10 mouse cellular contexts compared by ENCODE assay signal in genomic region chr7:79793688-79794087, GRCm38 (mm10). TPM values are rescaled to one million over a fixed set of nuclear protein-coding genes. Genes with fewer than 3 reads are reported as not detected.
DNase-seq lines count a peak whose midpoint lies in the region; ATAC-seq and TF ChIP-seq lines count a peak whose summit lies in the region.
"Had no signal": no experiment of that assay in that cellular context is flagged by ENCODE, and none has a peak within 500 bp of the region (broad histone marks: within the 10 kb centered on the region; RNA-seq: fewer than 3 reads in every experiment).

TSS of gene Mesp1 (minus strand) at chr7:79793788.

- H3K4me2 ChIP-seq in embryonic facial prominence, embryonic 15.5 days (replicated peaks): peak within 1 kb of the TSS; percentile 87
- peak within 1 kb of the TSS; percentile 81 for H3K4me2 ChIP-seq in intestine, embryonic 14.5 days (ENCODE audit: low read length)
- H3K4me2 ChIP-seq in midbrain, postnatal 0 days (ENCODE audit: low read depth, low read length, poor library complexity, severe bottlenecking): peak within 1 kb of the TSS; percentile 72

- DNase-seq in left cerebral cortex, adult 2 months (ENCODE audit: extremely low spot score in 1 of 2, low spot score in 2 of 2): no peak
- no peak for DNase-seq in left cerebral cortex, adult 8-10 months (ENCODE audit: low spot score in 2 of 2)
- DNase-seq in intestine, embryonic 14.5 days (ENCODE audit: low spot score): no peak
- DNase-seq in midbrain, postnatal 0 days (ENCODE audit: low spot score): no peak
- DNase-seq in left cerebral cortex, postnatal 4 days: no peak
- no peak for DNase-seq in retina, embryonic 14.5 days (ENCODE audit: low spot score)

- H3K36me3 ChIP-seq in embryonic facial prominence, embryonic 15.5 days: no peaks in the 10 kb centered on the region
- no peaks in the 10 kb centered on the region for H3K36me3 ChIP-seq in intestine, embryonic 14.5 days (ENCODE audit: control insufficient read depth, insufficient read depth, low read length)
- no peaks in the 10 kb centered on the region for H3K36me3 ChIP-seq in midbrain, postnatal 0 days (ENCODE audit: insufficient read depth, low read length)

- no peak within 1 kb of the TSS for H3K27ac ChIP-seq in left cerebral cortex, adult 2 months
- no peak within 1 kb of the TSS for H3K27ac ChIP-seq in embryonic facial prominence, embryonic 15.5 days (replicated peaks)
- no peak within 1 kb of the TSS for H3K27ac ChIP-seq in intestine, embryonic 14.5 days (ENCODE audit: low read depth)
- H3K27ac ChIP-seq in midbrain, postnatal 0 days (ENCODE audit: low read depth, low read length): no peak within 1 kb of the TSS
- H3K27ac ChIP-seq: macrophage had no signal

- H3K4me1 ChIP-seq in embryonic facial prominence, embryonic 15.5 days: peaks cover 15% of the 10 kb centered on the region
- 0 out of 2 replicates have a peak, but pooled peaks cover 4% of the 10 kb centered on the region for H3K4me1 ChIP-seq in intestine, embryonic 14.5 days (replicated peaks; ENCODE audit: control insufficient read depth, insufficient read depth, low read length)
- H3K4me1 ChIP-seq in midbrain, postnatal 0 days (ENCODE audit: insufficient read depth, low read length): 0 out of 2 replicates have a peak, but pooled peaks cover 3% of the 10 kb centered on the region

- H3K27me3 ChIP-seq in embryonic facial prominence, embryonic 15.5 days: peaks cover 54% of the 10 kb centered on the region
- peaks cover 49% of the 10 kb centered on the region for H3K27me3 ChIP-seq in intestine, embryonic 14.5 days (replicated peaks; ENCODE audit: control insufficient read depth, insufficient read depth, low read length)
- peaks cover 27% of the 10 kb centered on the region for H3K27me3 ChIP-seq in midbrain, postnatal 0 days (ENCODE audit: insufficient read depth, low read length)

- WGBS in embryonic facial prominence, embryonic 15.5 days: 80% methylated on average over 6 of the region's 6 CpGs
- WGBS in intestine, embryonic 14.5 days: 67% methylated on average over 6 of the region's 6 CpGs
- 75% methylated on average over 6 of the region's 6 CpGs for WGBS in midbrain, postnatal 0 days

- no peaks in the 10 kb centered on the region for H3K9me3 ChIP-seq in embryonic facial prominence, embryonic 15.5 days (replicated peaks)
- no peaks in the 10 kb centered on the region for H3K9me3 ChIP-seq in intestine, embryonic 14.5 days (ENCODE audit: control insufficient read depth, low read length)
- H3K9me3 ChIP-seq in midbrain, postnatal 0 days (ENCODE audit: low read length): no peaks in the 10 kb centered on the region

- no peak for ATAC-seq in embryonic facial prominence, embryonic 15.5 days (ENCODE audit: insufficient number of reproducible peaks, low FRiP score, low TSS enrichment, low read depth)
- ATAC-seq in intestine, embryonic 14.5 days (replicated peaks; ENCODE audit: low FRiP score, low TSS enrichment, low read depth): no peak
- no peak for ATAC-seq in midbrain, postnatal 0 days (ENCODE audit: low FRiP score)
- ATAC-seq in frontal cortex, adult (ENCODE audit: low TSS enrichment): no peak
- ATAC-seq: Patski had no signal

- intact Hi-C loops in left cerebral cortex, adult 2 months (cut with DNase I): no loop called here
- intact Hi-C loops in left cerebral cortex, postnatal 4 days (cut with DNase I): no loop called here

- peak within 1 kb of the TSS; percentile 28 for H3K9ac ChIP-seq in embryonic facial prominence, embryonic 15.5 days
- H3K9ac ChIP-seq in intestine, embryonic 14.5 days (ENCODE audit: low read length): peak within 1 kb of the TSS; percentile 27
- H3K9ac ChIP-seq in midbrain, postnatal 0 days (replicated peaks; ENCODE audit: low read length, poor library complexity, severe bottlenecking): peak within 1 kb of the TSS; percentile 57

- no peak for TF ChIP-seq CTCF in left cerebral cortex, adult 2 months (IDR thresholded peaks at IDR 0.05)
- no peak for TF ChIP-seq CTCF in midbrain, postnatal 0 days (IDR thresholded peaks at IDR 0.05)

- peak within 1 kb of the TSS; percentile 43 for H3K4me3 ChIP-seq in left cerebral cortex, adult 2 months
- peak within 1 kb of the TSS; percentile 47 for H3K4me3 ChIP-seq in embryonic facial prominence, embryonic 15.5 days (replicated peaks)
- peak within 1 kb of the TSS; percentile 41 for H3K4me3 ChIP-seq in intestine, embryonic 14.5 days (ENCODE audit: low read depth, low read length)
- peak within 1 kb of the TSS; percentile 44 for H3K4me3 ChIP-seq in midbrain, postnatal 0 days (ENCODE audit: low read depth, low read length)

RNA-seq across cellular contexts. Expression of gene Mesp1, which starts in this region (rescaled TPM):
- total RNA-seq in left cerebral cortex, adult 2 months (2021): under 1 TPM in 1 of 2 experiments, not detected in 1; 0.27 TPM
- total RNA-seq in left cerebral cortex, adult 8-10 months (2022): under 1 TPM in 1 of 4 experiments, not detected in 3; 0.30 TPM
- 0.12 and 0.13 TPM in 2 replicates for polyA plus RNA-seq in embryonic facial prominence, embryonic 15.5 days (2015; fragmentation: Nextera tagmentation; extraction: Ambion mirVana)
- polyA plus RNA-seq in intestine, embryonic 14.5 days (2014; fragmentation: Nextera tagmentation; extraction: Ambion mirVana): 0.13 and 0.19 TPM in 2 replicates
- 0.27 TPM in 1 of 2 replicates, not detected in the other for total RNA-seq in midbrain, postnatal 0 days (2014; rRNA removed)
- polyA plus RNA-seq in midbrain, postnatal 0 days (2015; fragmentation: Nextera tagmentation; extraction: Ambion mirVana): 0.69 and 0.86 TPM in 2 replicates
- total RNA-seq in left cerebral cortex, postnatal 4 days (2021): under 1 TPM; 0.46 to 0.70 TPM
- polyA plus RNA-seq: macrophage, Patski had no signal
